Mouse (Mus musculus): Measurements from ENCODE around the gene Pde11a.

Gene Pde11a

GRCm38 (mm10) chr2:76338215-76339156 is at the start of gene Pde11a:
Gene Pde11a, minus strand, starts transcription at chr2:76338774.
- DNase-seq (ENCODE audit: low spot score in 2 of 2): no peak

- no peak for DNase-seq (ENCODE audit: low spot score in 2 of 2)
These were observed 48.0 kb upstream of the Pde11a start for GRCm38 (mm10) chr2:76386531-76386930.

DNA sequence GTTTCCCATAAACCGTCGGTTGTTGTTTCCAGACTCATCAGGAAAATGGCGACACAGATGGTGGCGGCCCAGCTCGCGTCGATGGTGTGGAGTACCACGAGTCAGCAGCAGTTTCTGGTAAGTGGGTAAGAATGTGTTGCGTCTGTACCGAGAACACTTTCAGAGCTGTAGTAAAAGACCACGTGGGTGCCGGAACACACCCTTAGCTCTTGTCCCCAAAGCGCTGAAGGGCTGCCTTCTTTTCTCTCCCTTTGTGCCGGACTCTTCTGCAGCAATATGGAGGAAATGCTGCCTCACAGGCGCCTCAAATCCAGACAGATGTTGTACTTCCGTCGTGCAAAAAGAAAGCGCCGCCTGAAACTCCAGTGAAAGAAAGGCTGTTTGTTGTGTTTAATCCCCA is 40.1 kb upstream of the Pde11a start:
- no peak for DNase-seq (ENCODE audit: low spot score in 2 of 2)

- DNase-seq (ENCODE audit: low spot score in 2 of 2): no peak
These were observed 36.1 kb upstream of the Pde11a start for GRCm38 (mm10) chr2:76374544-76375206.

DNA sequence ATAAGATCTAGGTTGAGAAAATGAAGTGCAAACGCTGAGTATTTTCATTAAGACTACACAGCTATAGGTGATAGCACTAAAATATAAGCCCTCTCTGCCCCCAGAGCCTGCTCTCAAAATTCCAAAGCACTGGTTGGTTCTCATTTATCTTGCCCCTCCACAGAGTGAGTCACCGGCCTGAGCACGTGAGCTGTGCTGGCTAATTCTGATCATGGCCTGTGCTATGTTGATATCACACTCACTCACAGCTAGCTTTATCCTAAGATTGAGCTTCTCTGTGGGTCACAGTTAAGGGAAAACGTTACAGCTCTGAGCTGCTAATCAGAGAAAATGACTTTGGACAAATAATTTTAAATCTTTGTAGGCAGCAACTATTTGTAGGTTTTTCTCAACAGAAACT is 33.7 kb upstream of the Pde11a start:
- no peak for DNase-seq (ENCODE audit: low spot score in 2 of 2)

GRCm38 (mm10) chr2:76370656-76370922 is 32.0 kb upstream of the Pde11a start:
- DNase-seq (ENCODE audit: low spot score in 2 of 2): no peak

DNA sequence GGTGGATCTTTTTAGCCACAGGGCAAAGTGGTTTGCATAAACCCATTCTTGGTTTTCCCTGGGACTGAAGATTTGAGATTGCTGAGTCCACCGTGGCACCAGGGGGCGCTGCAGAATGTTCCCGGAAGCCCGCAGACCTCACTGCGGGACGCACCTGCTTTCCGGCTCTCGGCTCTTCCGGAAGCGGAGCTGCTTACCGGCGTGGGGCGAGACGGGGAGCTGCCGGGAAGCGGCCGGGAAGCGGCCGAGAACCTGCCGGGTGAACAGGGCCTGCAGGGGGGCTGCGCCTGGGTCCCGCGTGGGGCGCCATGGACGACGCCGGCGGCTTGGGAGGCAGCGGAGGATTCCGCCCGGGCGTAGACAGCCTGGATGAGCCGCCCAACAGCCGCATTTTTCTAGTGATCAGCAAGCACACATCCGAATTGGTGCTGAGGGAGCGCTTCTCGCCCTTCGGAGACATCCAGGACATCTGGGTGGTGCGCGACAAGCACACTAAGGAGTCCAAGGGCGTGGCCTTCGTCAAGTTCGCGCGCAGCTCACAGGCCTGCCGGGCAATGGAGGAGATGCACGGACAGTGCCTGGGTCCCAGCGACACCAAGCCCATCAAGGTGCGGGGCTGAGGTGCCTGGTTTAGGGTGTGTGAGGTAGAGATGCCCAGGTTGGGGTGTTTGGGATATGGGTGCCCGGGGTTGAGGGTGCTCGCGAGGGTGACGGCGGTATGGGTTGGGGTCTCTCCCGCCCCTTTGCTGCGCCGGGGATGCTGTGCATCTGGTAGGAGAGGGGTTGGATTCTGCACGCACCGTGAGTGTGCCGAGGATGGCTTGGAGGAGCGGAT is 31.5 kb upstream of the Pde11a start, which contains the start of gene Rbm45:
Gene Rbm45, plus strand, starts transcription at position 164 of the 835 bp plus-strand sequence.
- DNase-seq (ENCODE audit: low spot score in 2 of 2): peak; percentile 75 to 92

DNA sequence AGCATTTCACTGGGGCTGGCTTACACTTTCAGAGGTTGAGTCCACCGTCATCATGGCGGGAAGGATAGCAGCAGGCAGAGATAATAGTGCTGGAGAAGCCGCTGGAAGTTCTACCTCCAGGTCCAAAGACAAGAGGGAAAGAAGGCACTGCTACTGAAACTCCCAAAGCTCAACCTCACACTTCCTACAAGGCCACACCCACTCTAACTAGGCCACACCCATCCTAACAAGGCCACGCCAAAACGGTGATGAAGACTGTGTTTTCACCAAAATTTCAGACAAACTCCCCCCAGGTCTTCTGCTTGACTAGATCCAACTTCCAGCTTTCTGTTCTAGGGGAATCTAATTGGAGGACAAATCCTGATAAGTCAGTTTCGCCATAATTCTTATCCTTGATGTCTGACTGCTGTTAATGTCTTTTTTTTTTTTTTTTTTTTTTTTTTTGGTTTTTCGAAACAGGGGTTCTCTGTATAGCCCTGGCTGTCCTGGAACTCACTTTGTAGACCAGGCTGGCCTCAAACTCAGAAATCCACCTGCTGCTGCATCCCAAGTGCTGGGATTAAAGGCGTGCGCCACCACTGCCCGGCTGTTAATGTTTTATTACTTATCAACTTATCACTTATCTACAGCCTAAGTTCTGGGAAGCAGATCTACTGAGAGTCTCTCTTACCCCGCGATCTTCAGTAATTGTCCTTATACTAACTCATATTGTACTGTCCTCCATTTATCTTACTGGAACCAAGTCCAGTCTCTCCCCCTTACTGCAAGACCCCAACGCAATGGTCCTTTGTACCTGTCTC is 30.5 kb upstream of the Pde11a start:
- no peak for DNase-seq (ENCODE audit: low spot score in 2 of 2)

- peak; percentile 45 to 85 for DNase-seq (ENCODE audit: low spot score in 2 of 2)
These were observed 28.8 kb upstream of the Pde11a start for GRCm38 (mm10) chr2:76367188-76367922.

- no peak for DNase-seq (ENCODE audit: low spot score in 2 of 2)
These were observed 27.2 kb upstream of the Pde11a start for GRCm38 (mm10) chr2:76365811-76366210.

GRCm38 (mm10) chr2:76362111-76362510 is 23.5 kb upstream of the Pde11a start:
- no peak for DNase-seq (ENCODE audit: low spot score in 2 of 2)

DNA sequence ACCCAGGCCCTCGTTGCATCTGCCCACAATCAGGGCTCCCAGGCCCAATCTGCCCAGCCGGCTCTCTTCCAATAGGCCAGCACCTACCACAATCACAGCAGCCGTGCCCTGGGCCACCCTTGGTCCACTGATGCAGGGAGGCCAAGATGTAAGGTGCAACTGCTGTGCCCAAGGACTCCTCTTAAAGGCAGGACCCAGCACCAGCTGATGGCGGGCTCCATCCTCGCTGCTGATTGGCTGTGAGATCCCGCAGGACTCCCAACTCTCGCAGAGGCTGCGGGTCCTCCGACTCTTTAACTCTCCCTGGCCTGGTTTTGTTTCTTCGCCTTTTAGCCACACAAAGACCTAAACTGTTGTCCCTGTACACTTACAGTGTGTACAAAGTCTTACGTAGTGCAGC is 21.7 kb upstream of the Pde11a start, which contains the start of gene Cyct:
Gene Cyct, minus strand, starts transcription at position 225 of the 400 bp plus-strand sequence.
- DNase-seq (ENCODE audit: low spot score in 2 of 2): no peak

- DNase-seq (ENCODE audit: low spot score in 2 of 2): no peak
These were observed 9.3 kb upstream of the Pde11a start for GRCm38 (mm10) chr2:76347839-76348238.

DNA sequence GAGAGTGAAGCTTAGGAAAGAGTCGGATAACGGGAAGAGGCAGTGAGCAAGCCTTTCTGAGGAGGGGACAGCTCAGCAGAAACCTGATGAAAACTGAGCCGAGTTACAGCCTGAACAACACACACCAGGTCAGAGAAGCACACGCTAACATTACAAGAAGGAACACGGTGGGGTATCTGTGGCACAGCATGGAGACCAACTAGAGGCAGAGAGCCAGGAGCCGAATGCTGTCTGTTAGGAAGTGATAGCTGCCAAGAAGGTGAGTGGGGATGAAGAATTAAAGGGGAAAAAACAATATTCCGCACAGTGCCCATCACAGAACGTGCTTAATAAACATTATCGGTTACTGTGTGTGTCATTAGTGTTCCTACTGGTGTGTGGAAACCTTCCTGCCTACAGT is 3.6 kb upstream of the Pde11a start:
- no peak for DNase-seq (ENCODE audit: low spot score in 2 of 2)

DNA sequence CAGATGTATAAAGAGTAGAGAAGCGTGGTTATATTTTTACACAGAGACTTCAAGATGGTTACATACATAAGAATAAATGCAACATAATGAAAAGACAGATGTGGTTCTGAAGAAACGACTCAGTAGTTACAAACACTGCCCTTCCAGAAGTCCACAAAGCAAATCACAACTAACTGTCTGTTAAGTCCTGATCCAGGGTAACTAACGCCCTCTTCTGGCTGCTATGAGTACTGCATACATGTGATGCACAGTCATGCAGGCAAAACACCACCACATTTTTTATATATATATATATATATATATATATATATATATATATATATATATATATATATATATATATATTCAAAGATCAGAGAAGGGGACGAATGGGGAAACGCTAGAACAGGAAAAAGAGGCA is 4.0 kb downstream of the Pde11a start:
- no peak for DNase-seq (ENCODE audit: low spot score in 2 of 2)

- DNase-seq (ENCODE audit: low spot score in 2 of 2): no peak
These were observed 6.3 kb downstream of the Pde11a start for GRCm38 (mm10) chr2:76332161-76332805.

GRCm38 (mm10) chr2:76330081-76330480 is 8.5 kb downstream of the Pde11a start:
- DNase-seq (ENCODE audit: low spot score in 2 of 2): no peak

- no peak for DNase-seq (ENCODE audit: low spot score in 2 of 2)
These were observed 12.4 kb downstream of the Pde11a start for GRCm38 (mm10) chr2:76326161-76326560.

- DNase-seq (ENCODE audit: low spot score in 2 of 2): no peak
These were observed 14.1 kb downstream of the Pde11a start for GRCm38 (mm10) chr2:76324463-76324862.
